Mouse (Mus musculus): ENCODE measurements around the gene Olfr1389. TPM values are rescaled to one million over a fixed set of nuclear protein-coding genes. Genes with fewer than 3 reads are reported as not detected.

The Olfr1389 gene
- polyA plus RNA-seq, 1 experiment from 2014 or later = not detected

Other genes starting within 250 kb of the Olfr1389 start
- gene Btnl9, start 235.9 kb upstream of the Olfr1389 start, polyA plus RNA-seq (2015; fragmentation: Nextera tagmentation; extraction: Ambion mirVana) = 0.09 TPM in 1 of 2 replicates, not detected in the other
- 54.7 and 55.1 TPM in 2 replicates for gene Zfp62, start 219.8 kb upstream of the Olfr1389 start, polyA plus RNA-seq (2015; fragmentation: Nextera tagmentation; extraction: Ambion mirVana)
- gene Mgat1, start 178.9 kb upstream of the Olfr1389 start, polyA plus RNA-seq (2015; fragmentation: Nextera tagmentation; extraction: Ambion mirVana) = 30.2 and 30.3 TPM in 2 replicates
- not detected in 2 replicates for gene Olfr1393, start 144.8 kb upstream of the Olfr1389 start, polyA plus RNA-seq (2015; fragmentation: Nextera tagmentation; extraction: Ambion mirVana)
- gene Olfr1392, start 137.8 kb upstream of the Olfr1389 start, polyA plus RNA-seq (2015; fragmentation: Nextera tagmentation; extraction: Ambion mirVana) = not detected in 2 replicates
- not detected in 2 replicates for gene Olfr10, start 118.3 kb upstream of the Olfr1389 start, polyA plus RNA-seq (2015; fragmentation: Nextera tagmentation; extraction: Ambion mirVana)
- gene Olfr1391, start 100.3 kb upstream of the Olfr1389 start, polyA plus RNA-seq (2015; fragmentation: Nextera tagmentation; extraction: Ambion mirVana) = not detected in 2 replicates
- not detected in 2 replicates for gene Olfr1390, start 87.9 kb upstream of the Olfr1389 start, polyA plus RNA-seq (2015; fragmentation: Nextera tagmentation; extraction: Ambion mirVana)
- gene Olfr1388, start 13.6 kb downstream of the Olfr1389 start, polyA plus RNA-seq (2015; fragmentation: Nextera tagmentation; extraction: Ambion mirVana) = 0.05 and 0.13 TPM in 2 replicates
- gene Olfr1387, start 32.3 kb downstream of the Olfr1389 start, polyA plus RNA-seq (2015; fragmentation: Nextera tagmentation; extraction: Ambion mirVana) = not detected in 2 replicates
- not detected in 2 replicates for gene Olfr1386, start 42.0 kb downstream of the Olfr1389 start, polyA plus RNA-seq (2015; fragmentation: Nextera tagmentation; extraction: Ambion mirVana)
- gene Olfr1385, start 66.0 kb downstream of the Olfr1389 start, polyA plus RNA-seq (2015; fragmentation: Nextera tagmentation; extraction: Ambion mirVana) = not detected in 2 replicates
- not detected in 2 replicates for gene Olfr1384, start 83.7 kb downstream of the Olfr1389 start, polyA plus RNA-seq (2015; fragmentation: Nextera tagmentation; extraction: Ambion mirVana)
- not detected in 2 replicates for gene Olfr1383, start 96.6 kb downstream of the Olfr1389 start, polyA plus RNA-seq (2015; fragmentation: Nextera tagmentation; extraction: Ambion mirVana)
- gene Olfr1382, start 105.2 kb downstream of the Olfr1389 start, polyA plus RNA-seq (2015; fragmentation: Nextera tagmentation; extraction: Ambion mirVana) = not detected in 2 replicates
- not detected in 2 replicates for gene Olfr1381, start 120.4 kb downstream of the Olfr1389 start, polyA plus RNA-seq (2015; fragmentation: Nextera tagmentation; extraction: Ambion mirVana)
- gene Olfr1380, start 133.8 kb downstream of the Olfr1389 start, polyA plus RNA-seq (2015; fragmentation: Nextera tagmentation; extraction: Ambion mirVana) = not detected in 2 replicates
- 1.4 TPM in 2 replicates for gene Flt4, start 186.2 kb downstream of the Olfr1389 start, polyA plus RNA-seq (2015; fragmentation: Nextera tagmentation; extraction: Ambion mirVana)
- gene Scgb3a1, start 240.5 kb downstream of the Olfr1389 start, polyA plus RNA-seq (2015; fragmentation: Nextera tagmentation; extraction: Ambion mirVana) = not detected in 2 replicates

Data from forebrain, embryonic 15.5 days (tissue).